Mouse (Mus musculus): ENCODE measurements around the gene Ltbp1. TPM values are rescaled to one million over a fixed set of nuclear protein-coding genes. Genes with fewer than 3 reads are reported as not detected.

The Ltbp1 gene
- polyA plus RNA-seq, 1 experiment from 2014 or later, result 1.1 TPM

DNA sequence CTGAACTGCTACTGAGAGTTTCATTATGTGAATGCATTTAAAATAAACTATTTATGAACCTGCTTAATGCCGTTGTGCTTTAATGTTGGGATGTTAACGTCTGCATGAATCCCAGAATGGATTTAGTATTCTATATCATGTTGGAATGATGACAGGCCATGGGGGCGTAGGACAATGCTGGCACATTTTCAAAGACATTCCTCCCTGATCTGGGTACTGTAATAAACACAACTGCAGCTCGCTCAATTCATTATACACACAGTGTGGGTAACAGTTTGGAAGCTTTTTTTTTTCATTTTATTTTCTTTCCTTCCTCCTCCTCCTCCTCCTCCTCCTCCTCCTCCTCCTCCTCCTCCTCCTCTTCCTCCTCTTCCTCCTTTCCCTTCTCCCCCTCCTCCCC lies 82.9 kb downstream of the Ltbp1 start:
- H3K27ac ChIP-seq (ENCODE audit: low read length), result no peak overlapping the region
- ATAC-seq, result no peak
- no peaks in the 10 kb centered on the region for H3K36me3 ChIP-seq (ENCODE audit: control insufficient read depth, insufficient read depth, low read length)
- WGBS, result 66% methylated on average over 4 of the region's 4 CpGs
- no peak overlapping the region for H3K4me2 ChIP-seq (ENCODE audit: low read length)
- H3K9ac ChIP-seq (ENCODE audit: low read depth, low read length), result no peak overlapping the region
- no peaks in the 10 kb centered on the region for H3K9me3 ChIP-seq (replicated peaks; ENCODE audit: control insufficient read depth, low read length, poor library complexity, severe bottlenecking)
- H3K4me3 ChIP-seq (ENCODE audit: low read depth, low read length), result no peak overlapping the region
- no peaks in the 10 kb centered on the region for H3K27me3 ChIP-seq (ENCODE audit: control insufficient read depth, insufficient read depth, low read depth, low read length)
- no peaks in the 10 kb centered on the region for H3K4me1 ChIP-seq (ENCODE audit: control insufficient read depth, insufficient read depth, low read length)

DNA sequence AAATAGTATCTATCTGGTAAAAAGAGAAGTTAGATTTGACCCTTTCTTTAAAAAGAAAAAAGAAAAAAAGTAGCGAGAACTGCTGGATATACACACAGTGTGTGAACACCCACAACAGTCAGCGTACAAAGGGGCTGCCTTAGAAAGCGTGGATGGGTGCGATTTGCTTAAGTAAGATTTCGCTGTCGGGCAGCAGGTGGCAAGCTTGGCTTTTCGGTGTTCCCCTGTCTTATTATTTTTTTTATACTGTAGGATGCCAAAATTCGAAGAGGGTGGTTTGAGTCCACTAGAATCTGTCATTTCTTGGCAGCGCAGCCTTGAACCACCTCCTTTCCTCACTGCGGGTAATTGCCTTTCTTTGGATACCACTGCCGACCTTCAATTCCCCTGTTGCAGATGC lies 83.4 kb downstream of the Ltbp1 start:
- ATAC-seq, result 0 out of 2 replicates have a peak, but pooled peaks have one; percentile 51
- H3K27me3 ChIP-seq (ENCODE audit: control insufficient read depth, insufficient read depth, low read depth, low read length), result no peaks in the 10 kb centered on the region
- H3K4me2 ChIP-seq (ENCODE audit: low read length), result no peak overlapping the region
- no peak overlapping the region for H3K9ac ChIP-seq (ENCODE audit: low read depth, low read length)
- no peak overlapping the region for H3K27ac ChIP-seq (ENCODE audit: low read length)
- H3K9me3 ChIP-seq (replicated peaks; ENCODE audit: control insufficient read depth, low read length, poor library complexity, severe bottlenecking), result no peaks in the 10 kb centered on the region
- WGBS, result 70% methylated on average over 11 of the region's 11 CpGs
- H3K4me3 ChIP-seq (ENCODE audit: low read depth, low read length), result no peak overlapping the region
- H3K36me3 ChIP-seq (ENCODE audit: control insufficient read depth, insufficient read depth, low read length), result no peaks in the 10 kb centered on the region
- no peaks in the 10 kb centered on the region for H3K4me1 ChIP-seq (ENCODE audit: control insufficient read depth, insufficient read depth, low read length)

DNA sequence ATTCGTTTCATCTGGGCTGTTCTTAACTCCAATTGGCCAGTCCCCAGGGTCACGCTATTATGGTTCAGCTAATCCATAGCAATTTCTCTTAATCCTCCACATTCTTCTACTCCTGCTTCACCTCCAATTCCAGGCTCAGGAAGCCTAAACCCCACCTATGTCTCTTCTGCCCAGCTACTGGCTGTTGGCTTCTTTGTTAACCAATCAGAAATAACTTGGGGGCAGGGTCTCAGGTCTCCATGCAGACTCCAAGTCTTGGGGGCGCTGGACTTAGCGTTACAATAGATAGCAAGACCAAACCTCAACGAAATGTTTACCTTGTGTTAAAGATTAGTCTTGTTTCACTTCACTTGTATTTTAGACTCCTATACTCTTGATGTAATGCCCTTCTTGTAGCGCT lies 85.2 kb downstream of the Ltbp1 start:
- WGBS, result 86% methylated on average over 6 of the region's 6 CpGs
- Histone ChIP-seq H3K4me2 (ENCODE audit: low read length) (no peak overlapping the region), H3K36me3 (ENCODE audit: control insufficient read depth, insufficient read depth, low read length) (no peaks in the 10 kb centered on the region)

DNA sequence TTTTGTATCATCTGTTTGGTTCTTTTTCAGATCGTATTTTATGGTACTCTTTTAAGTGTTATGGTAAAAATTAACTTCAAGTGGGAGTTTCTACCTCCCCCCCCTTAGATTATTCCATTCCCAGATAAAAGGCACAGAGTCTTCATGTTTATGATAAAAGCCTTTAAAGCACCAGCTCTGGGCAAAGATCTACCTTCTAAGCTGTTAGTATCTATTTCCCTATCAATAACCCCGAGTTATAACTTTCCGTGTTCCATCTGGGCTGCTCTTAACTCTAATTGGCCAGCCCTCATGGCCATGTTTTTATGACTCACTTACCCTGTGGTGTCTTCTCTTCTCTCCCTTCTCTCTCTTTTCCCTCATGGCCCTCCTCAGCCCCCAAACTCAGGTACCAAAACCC lies 88.2 kb downstream of the Ltbp1 start:
- H3K9me3 ChIP-seq (replicated peaks; ENCODE audit: control insufficient read depth, low read length, poor library complexity, severe bottlenecking), result no peaks in the 10 kb centered on the region
- no peak overlapping the region for H3K9ac ChIP-seq (ENCODE audit: low read depth, low read length)
- no peaks in the 10 kb centered on the region for H3K4me1 ChIP-seq (ENCODE audit: control insufficient read depth, insufficient read depth, low read length)
- ATAC-seq, result no peak
- 89% methylated on average over 3 of the region's 3 CpGs for WGBS
- no peak overlapping the region for H3K4me2 ChIP-seq (ENCODE audit: low read length)
- no peak overlapping the region for H3K27ac ChIP-seq (ENCODE audit: low read length)
- H3K27me3 ChIP-seq (ENCODE audit: control insufficient read depth, insufficient read depth, low read depth, low read length), result no peaks in the 10 kb centered on the region
- H3K36me3 ChIP-seq (ENCODE audit: control insufficient read depth, insufficient read depth, low read length), result no peaks in the 10 kb centered on the region
- no peak overlapping the region for H3K4me3 ChIP-seq (ENCODE audit: low read depth, low read length)

More for the DNA sequence above, 85.2 kb downstream of the Ltbp1 start:
- no peaks in the 10 kb centered on the region for H3K27me3 ChIP-seq (ENCODE audit: control insufficient read depth, insufficient read depth, low read depth, low read length)
- no peak overlapping the region for H3K4me3 ChIP-seq (ENCODE audit: low read depth, low read length)
- no peak overlapping the region for H3K9ac ChIP-seq (ENCODE audit: low read depth, low read length)
- no peak overlapping the region for H3K27ac ChIP-seq (ENCODE audit: low read length)
- H3K9me3 ChIP-seq (replicated peaks; ENCODE audit: control insufficient read depth, low read length, poor library complexity, severe bottlenecking), result no peaks in the 10 kb centered on the region
- ATAC-seq, result no peak
- H3K4me1 ChIP-seq (ENCODE audit: control insufficient read depth, insufficient read depth, low read length), result no peaks in the 10 kb centered on the region

DNA sequence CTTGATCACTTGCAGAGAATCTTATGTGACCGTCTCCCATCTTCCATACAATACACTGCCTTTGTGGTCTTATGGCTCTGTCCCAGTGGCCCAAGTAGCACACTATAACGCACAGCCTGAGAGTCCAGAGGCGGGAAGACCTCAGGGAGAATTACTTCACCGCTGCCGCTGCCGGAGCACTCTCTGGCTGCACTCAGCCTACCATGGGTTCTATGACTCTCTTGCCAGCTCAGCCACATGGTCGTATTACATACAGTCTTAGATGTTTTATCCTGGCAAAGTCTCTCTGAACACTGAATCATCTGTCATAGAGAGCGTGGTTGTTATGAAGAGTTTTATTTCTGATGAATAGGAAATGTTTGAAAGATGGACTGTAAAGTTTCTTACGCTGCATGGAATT lies 89.2 kb downstream of the Ltbp1 start:
- Histone ChIP-seq H3K4me3 (ENCODE audit: low read depth, low read length) (no peak overlapping the region), H3K27me3 (ENCODE audit: control insufficient read depth, insufficient read depth, low read depth, low read length) (no peaks in the 10 kb centered on the region), H3K36me3 (ENCODE audit: control insufficient read depth, insufficient read depth, low read length) (no peaks in the 10 kb centered on the region), H3K4me2 (ENCODE audit: low read length) (no peak overlapping the region), H3K9me3 (replicated peaks; ENCODE audit: control insufficient read depth, low read length, poor library complexity, severe bottlenecking) (no peaks in the 10 kb centered on the region), H3K9ac (ENCODE audit: low read depth, low read length) (no peak overlapping the region), H3K27ac (ENCODE audit: low read length) (no peak overlapping the region), H3K4me1 (ENCODE audit: control insufficient read depth, insufficient read depth, low read length) (no peaks in the 10 kb centered on the region)
- 93% methylated on average over 9 of the region's 9 CpGs for WGBS
- ATAC-seq, result no peak

DNA sequence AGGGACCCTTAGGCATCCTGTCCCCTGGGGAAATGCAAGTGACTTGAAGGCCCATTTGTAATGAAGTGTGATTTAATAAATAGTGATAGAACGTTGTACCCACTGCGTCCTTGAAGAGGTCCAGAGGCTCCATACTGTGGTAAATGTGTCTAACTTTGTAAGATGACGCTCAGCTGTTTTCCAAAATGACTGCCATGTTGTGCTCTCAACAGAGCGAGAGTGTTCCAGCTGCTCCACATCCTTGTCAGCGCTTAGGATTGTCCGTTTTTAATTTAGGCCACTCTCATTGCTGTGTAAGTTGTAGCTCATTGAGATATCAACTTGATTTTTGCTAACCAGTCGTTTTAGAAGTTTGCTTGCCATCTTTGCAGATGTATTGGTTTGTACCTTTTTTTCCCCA lies 91.4 kb downstream of the Ltbp1 start:
- no peak overlapping the region for H3K4me2 ChIP-seq (ENCODE audit: low read length)
- H3K4me1 ChIP-seq (ENCODE audit: control insufficient read depth, insufficient read depth, low read length), result no peaks in the 10 kb centered on the region
- no peaks in the 10 kb centered on the region for H3K36me3 ChIP-seq (ENCODE audit: control insufficient read depth, insufficient read depth, low read length)
- WGBS, result 68% methylated on average over 7 of the region's 7 CpGs
- no peak overlapping the region for H3K9ac ChIP-seq (ENCODE audit: low read depth, low read length)
- no peak for ATAC-seq
- no peak overlapping the region for H3K27ac ChIP-seq (ENCODE audit: low read length)
- no peaks in the 10 kb centered on the region for H3K27me3 ChIP-seq (ENCODE audit: control insufficient read depth, insufficient read depth, low read depth, low read length)
- no peaks in the 10 kb centered on the region for H3K9me3 ChIP-seq (replicated peaks; ENCODE audit: control insufficient read depth, low read length, poor library complexity, severe bottlenecking)
- no peak overlapping the region for H3K4me3 ChIP-seq (ENCODE audit: low read depth, low read length)

DNA sequence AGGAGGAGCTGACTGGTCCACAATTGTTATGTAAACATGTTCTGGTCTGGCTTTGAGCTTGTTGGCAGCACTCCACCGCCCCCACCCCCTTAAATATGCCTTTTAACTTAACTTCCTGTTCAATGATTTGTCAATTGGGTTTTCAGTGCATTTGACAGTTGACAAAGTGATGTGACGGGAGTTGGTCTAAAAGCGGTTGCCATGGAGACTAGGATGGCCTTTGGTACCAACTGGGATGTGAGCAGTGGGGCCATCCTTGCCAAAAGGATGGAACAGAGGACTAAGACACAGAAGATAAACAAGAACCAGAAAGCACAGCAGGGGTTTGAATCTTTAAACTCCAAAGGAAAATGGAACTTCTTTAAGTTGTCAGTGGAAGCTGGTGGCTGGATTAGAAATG lies 92.0 kb downstream of the Ltbp1 start:
- Histone ChIP-seq H3K4me1 (ENCODE audit: control insufficient read depth, insufficient read depth, low read length) (no peaks in the 10 kb centered on the region), H3K4me2 (ENCODE audit: low read length) (no peak overlapping the region), H3K27me3 (ENCODE audit: control insufficient read depth, insufficient read depth, low read depth, low read length) (no peaks in the 10 kb centered on the region), H3K36me3 (ENCODE audit: control insufficient read depth, insufficient read depth, low read length) (no peaks in the 10 kb centered on the region), H3K9me3 (replicated peaks; ENCODE audit: control insufficient read depth, low read length, poor library complexity, severe bottlenecking) (no peaks in the 10 kb centered on the region), H3K9ac (ENCODE audit: low read depth, low read length) (no peak overlapping the region), H3K4me3 (ENCODE audit: low read depth, low read length) (no peak overlapping the region), H3K27ac (ENCODE audit: low read length) (no peak overlapping the region)
- ATAC-seq, result no peak
- 37% methylated on average over 3 of the region's 3 CpGs for WGBS

DNA sequence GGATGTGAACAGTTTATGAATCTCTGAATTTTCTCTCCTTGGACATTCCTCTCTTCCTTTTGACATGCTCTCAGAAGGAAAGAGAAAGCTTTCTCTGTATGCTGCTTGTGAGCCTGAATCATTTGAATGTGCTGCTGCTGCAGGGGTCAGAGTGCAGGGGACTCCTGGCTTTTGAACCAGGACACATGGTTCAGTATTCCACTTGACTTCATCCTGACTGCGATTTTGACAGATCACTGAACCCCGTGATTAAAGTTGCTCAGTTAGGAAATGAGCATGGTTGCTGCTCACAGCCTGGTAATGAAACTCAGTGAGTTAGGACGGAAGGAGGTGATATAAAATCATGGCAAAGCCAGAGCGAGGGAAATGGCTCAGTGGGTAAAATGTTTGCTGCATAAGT lies 95.8 kb downstream of the Ltbp1 start:
- no peak overlapping the region for H3K9ac ChIP-seq (ENCODE audit: low read depth, low read length)
- no peak for ATAC-seq
- H3K9me3 ChIP-seq (replicated peaks; ENCODE audit: control insufficient read depth, low read length, poor library complexity, severe bottlenecking), result no peaks in the 10 kb centered on the region
- H3K4me2 ChIP-seq (ENCODE audit: low read length), result no peak overlapping the region
- 58% methylated on average over 4 of the region's 4 CpGs for WGBS
- no peaks in the 10 kb centered on the region for H3K27me3 ChIP-seq (ENCODE audit: control insufficient read depth, insufficient read depth, low read depth, low read length)
- H3K4me1 ChIP-seq (ENCODE audit: control insufficient read depth, insufficient read depth, low read length), result no peaks in the 10 kb centered on the region
- H3K36me3 ChIP-seq (ENCODE audit: control insufficient read depth, insufficient read depth, low read length), result no peaks in the 10 kb centered on the region
- no peak overlapping the region for H3K27ac ChIP-seq (ENCODE audit: low read length)
- H3K4me3 ChIP-seq (ENCODE audit: low read depth, low read length), result no peak overlapping the region

DNA sequence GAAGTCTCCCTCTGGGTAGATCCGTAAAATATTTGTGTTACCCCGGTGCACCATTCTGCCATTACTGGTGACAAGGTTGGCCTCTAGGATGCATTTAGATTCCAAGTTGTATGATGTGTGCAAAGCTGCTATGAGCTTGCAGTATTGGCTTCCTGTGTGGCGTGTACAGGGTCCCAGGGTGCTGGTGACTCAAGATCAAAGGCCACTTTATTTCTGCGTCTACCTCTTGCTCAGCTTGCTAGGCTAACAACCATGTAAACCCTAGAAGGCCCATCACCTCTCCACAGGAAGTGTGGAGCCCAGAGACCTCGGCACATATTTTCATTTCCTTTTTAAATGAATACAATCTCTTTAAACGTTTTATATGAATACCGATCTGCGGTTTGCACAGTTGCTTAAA lies 96.6 kb downstream of the Ltbp1 start:
- Histone ChIP-seq H3K4me1 (ENCODE audit: control insufficient read depth, insufficient read depth, low read length) (no peaks in the 10 kb centered on the region), H3K4me2 (ENCODE audit: low read length) (no peak overlapping the region), H3K27me3 (ENCODE audit: control insufficient read depth, insufficient read depth, low read depth, low read length) (no peaks in the 10 kb centered on the region), H3K4me3 (ENCODE audit: low read depth, low read length) (no peak overlapping the region), H3K27ac (ENCODE audit: low read length) (no peak overlapping the region), H3K9ac (ENCODE audit: low read depth, low read length) (no peak overlapping the region), H3K36me3 (ENCODE audit: control insufficient read depth, insufficient read depth, low read length) (no peaks in the 10 kb centered on the region), H3K9me3 (replicated peaks; ENCODE audit: control insufficient read depth, low read length, poor library complexity, severe bottlenecking) (no peaks in the 10 kb centered on the region)
- 92% methylated on average over 8 of the region's 8 CpGs for WGBS
- no peak for ATAC-seq

DNA sequence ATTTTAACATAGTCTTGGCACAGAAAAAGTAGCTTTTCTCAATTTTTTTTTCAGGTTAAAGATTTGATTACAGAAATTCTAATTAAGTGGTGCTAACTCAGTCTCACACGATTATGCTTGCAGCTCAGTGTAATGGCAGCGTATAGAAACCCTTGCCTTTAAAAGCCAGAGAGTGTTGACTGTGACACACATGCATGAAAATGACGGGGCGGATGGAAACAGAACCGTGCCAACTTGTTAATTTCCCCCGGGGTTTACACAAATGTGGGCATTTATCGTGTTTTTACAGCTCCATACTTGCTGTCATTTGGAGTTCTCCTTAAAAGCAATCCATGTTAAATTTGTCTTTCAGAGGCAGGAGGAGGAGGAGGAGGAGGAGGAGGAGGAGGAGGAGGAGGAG lies 102.0 kb downstream of the Ltbp1 start:
- ATAC-seq, result no peak
- Histone ChIP-seq H3K27ac (ENCODE audit: low read length) (no peak overlapping the region), H3K36me3 (ENCODE audit: control insufficient read depth, insufficient read depth, low read length) (no peaks in the 10 kb centered on the region), H3K9me3 (replicated peaks; ENCODE audit: control insufficient read depth, low read length, poor library complexity, severe bottlenecking) (no peaks in the 10 kb centered on the region), H3K4me1 (ENCODE audit: control insufficient read depth, insufficient read depth, low read length) (no peaks in the 10 kb centered on the region), H3K4me3 (ENCODE audit: low read depth, low read length) (no peak overlapping the region), H3K27me3 (ENCODE audit: control insufficient read depth, insufficient read depth, low read depth, low read length) (no peaks in the 10 kb centered on the region), H3K9ac (ENCODE audit: low read depth, low read length) (no peak overlapping the region), H3K4me2 (ENCODE audit: low read length) (no peak overlapping the region)
- WGBS, result 52% methylated on average over 7 of the region's 7 CpGs

Measured in midbrain, embryonic 16.5 days (tissue).